In the genomic region with DNA sequence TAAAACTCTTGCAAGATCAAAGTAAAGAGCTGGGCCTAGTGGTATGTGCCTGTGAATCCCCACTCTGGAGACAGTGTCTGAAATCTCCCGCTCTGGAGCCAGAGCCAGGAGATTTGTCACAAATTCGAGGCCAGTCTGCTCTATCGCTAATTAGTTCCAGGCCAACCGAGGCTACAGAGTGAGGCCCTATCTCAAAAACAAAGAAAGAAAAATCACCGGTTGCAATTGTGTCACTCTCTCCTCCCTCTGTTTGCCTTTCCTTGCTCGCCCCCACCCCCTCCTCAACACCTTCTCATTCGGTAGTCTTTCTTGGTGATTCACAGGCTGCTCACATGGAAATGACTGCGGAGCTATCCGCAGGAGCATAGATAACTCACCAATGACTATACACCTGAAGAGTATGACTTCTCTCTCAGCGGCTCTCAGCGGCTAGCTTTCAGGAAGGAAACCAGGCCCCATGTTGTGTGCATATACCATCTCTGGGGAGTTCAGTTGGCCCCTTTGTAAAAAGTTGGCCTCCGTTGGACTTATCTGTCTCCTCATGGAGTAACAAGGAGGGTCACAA, we compare ENCODE assay signal across 8 mouse cellular contexts. TPM values are rescaled to one million over a fixed set of nuclear protein-coding genes. Genes with fewer than 3 reads are reported as not detected.
DNase-seq lines count a peak whose midpoint lies in the region; ATAC-seq and TF ChIP-seq lines count a peak whose summit lies in the region.

No protein-coding gene starts in this region.

- H3K9ac ChIP-seq in CH12.LX (ENCODE audit: insufficient read depth, low read depth) = peak overlapping the region; percentile 70
- H3K9ac ChIP-seq in hindbrain, embryonic 15.5 days = peak overlapping the region; percentile 60

- in situ Hi-C loops in CH12.LX (cut with MboI; ENCODE audit: low pct_ligation_motif_present, low pct_unique_long_range_greater_than_20kb, low sequenced_read_pairs) = loop anchor here (25.0 kb wide), 1 partner anchor 312 kb away; a partner anchor contains a TSS

- TF ChIP-seq CTCF in kidney, adult 2 months (conservative IDR thresholded peaks at IDR 0.05; ENCODE audit: insufficient read depth, insufficient read length, low read depth, low read length) = no peak
- TF ChIP-seq CTCF in CH12.LX (conservative IDR thresholded peaks at IDR 0.05 in 1 of 2, IDR thresholded peaks at IDR 0.05 in 1 of 2; ENCODE audit: low read depth in 2 of 2, low read length in 2 of 2) = no peak

- peak; percentile 1; the same call in 1 of the 2 replicates for ATAC-seq in hindbrain, embryonic 15.5 days (ENCODE audit: low FRiP score, low read depth)

- H3K36me3 ChIP-seq in kidney, adult 2 months (ENCODE audit: control insufficient read depth, insufficient read depth, low read length) = no peaks in the 10 kb centered on the region
- peaks cover 0 to 9% of the 10 kb centered on the region in 2 experiments for H3K36me3 ChIP-seq in CH12.LX (replicated peaks in 1 of 2; ENCODE audit: control insufficient read depth in 1 of 2, insufficient read depth in 1 of 2, low read length in 1 of 2)
- H3K36me3 ChIP-seq in embryonic facial prominence, embryonic 10.5 days (replicated peaks) = peaks cover 17% of the 10 kb centered on the region
- no peaks in the 10 kb centered on the region for H3K36me3 ChIP-seq in hindbrain, embryonic 15.5 days
- H3K36me3 ChIP-seq in midbrain, embryonic 10.5 days = peaks cover 18% of the 10 kb centered on the region; the same call in 1 of the 2 replicates

- peak overlapping the region; percentile 69 for H3K4me2 ChIP-seq in CH12.LX (ENCODE audit: insufficient read depth, low read depth, poor library complexity, severe bottlenecking)
- H3K4me2 ChIP-seq in hindbrain, embryonic 15.5 days = peak overlapping the region; percentile 65

- H3K4me1 ChIP-seq in kidney, adult 2 months (ENCODE audit: control insufficient read depth, insufficient read depth, low read length) = peaks cover 15% of the 10 kb centered on the region
- H3K4me1 ChIP-seq in CH12.LX (ENCODE audit: control insufficient read depth in 1 of 2, insufficient read depth in 2 of 2) = peaks cover 9 to 39% of the 10 kb centered on the region in 2 experiments; a peak in 3 of 4 replicates
- peaks cover 39% of the 10 kb centered on the region for H3K4me1 ChIP-seq in embryonic facial prominence, embryonic 10.5 days
- peaks cover 26% of the 10 kb centered on the region for H3K4me1 ChIP-seq in hindbrain, embryonic 15.5 days (replicated peaks)
- peaks cover 34% of the 10 kb centered on the region for H3K4me1 ChIP-seq in midbrain, embryonic 10.5 days

- no peak for TF ChIP-seq RAD21 in CH12.LX (IDR thresholded peaks at IDR 0.05; ENCODE audit: low read depth, low read length)

- peak overlapping the region; percentile 77 for H3K27ac ChIP-seq in kidney, adult 2 months (ENCODE audit: insufficient read depth, low read depth, low read length)
- H3K27ac ChIP-seq in CH12.LX (ENCODE audit: insufficient read depth, low read depth) = peak overlapping the region; percentile 86
- H3K27ac ChIP-seq in embryonic facial prominence, embryonic 10.5 days (replicated peaks) = peak overlapping the region; percentile 91
- peak overlapping the region; percentile 84 for H3K27ac ChIP-seq in hindbrain, embryonic 15.5 days (replicated peaks)
- peak overlapping the region; percentile 94 for H3K27ac ChIP-seq in midbrain, embryonic 10.5 days (replicated peaks)

- H3K9me3 ChIP-seq in CH12.LX (replicated peaks; ENCODE audit: low read length) = no peaks in the 10 kb centered on the region
- H3K9me3 ChIP-seq in embryonic facial prominence, embryonic 10.5 days = no peaks in the 10 kb centered on the region
- H3K9me3 ChIP-seq in hindbrain, embryonic 15.5 days = no peaks in the 10 kb centered on the region
- H3K9me3 ChIP-seq in midbrain, embryonic 10.5 days (replicated peaks) = no peaks in the 10 kb centered on the region

- peaks cover 41% of the 10 kb centered on the region for H3K79me2 ChIP-seq in CH12.LX (replicated peaks; ENCODE audit: control insufficient read depth, extremely low read depth, insufficient read depth, poor library complexity, severe bottlenecking)

- WGBS in kidney, adult 2 months = 35% methylated on average over 12 of the region's 12 CpGs
- WGBS in embryonic facial prominence, embryonic 10.5 days = 16% methylated on average over 12 of the region's 12 CpGs
- 18% methylated on average over 12 of the region's 12 CpGs for WGBS in hindbrain, embryonic 15.5 days
- WGBS in midbrain, embryonic 10.5 days = 21% methylated on average over 12 of the region's 12 CpGs

- no peaks in the 10 kb centered on the region for H3K27me3 ChIP-seq in kidney, adult 2 months (replicated peaks; ENCODE audit: control insufficient read depth, insufficient read depth, low read length)
- H3K27me3 ChIP-seq in CH12.LX (replicated peaks) = no peaks in the 10 kb centered on the region
- no peaks in the 10 kb centered on the region for H3K27me3 ChIP-seq in embryonic facial prominence, embryonic 10.5 days (replicated peaks; ENCODE audit: low read depth, poor library complexity, severe bottlenecking)
- no peaks in the 10 kb centered on the region for H3K27me3 ChIP-seq in hindbrain, embryonic 15.5 days
- H3K27me3 ChIP-seq in midbrain, embryonic 10.5 days (ENCODE audit: low read depth, poor library complexity, severe bottlenecking) = peaks cover 13% of the 10 kb centered on the region

- no peak for TF ChIP-seq EP300 in CH12.LX (IDR thresholded peaks at IDR 0.05; ENCODE audit: low read length)

- no peak for DNase-seq in kidney, adult 2 months
- no peak for DNase-seq in kidney, postnatal 36 days
- peak; percentile 45 for DNase-seq in CH12.LX (ENCODE audit: extremely low read depth)
- DNase-seq in embryonic facial prominence, embryonic 10.5 days (ENCODE audit: low spot score) = peak; percentile 56
- DNase-seq in midbrain, embryonic 10.5 days (ENCODE audit: low spot score) = no peak
- DNase-seq in ovary, postnatal 10 days (ENCODE audit: low spot score) = no peak
- no peak for DNase-seq in adrenal gland, adult 2 months

- no peak for TF ChIP-seq POLR2A in kidney, adult 2 months (IDR thresholded peaks at IDR 0.05; ENCODE audit: low read depth, low read length)
- TF ChIP-seq POLR2A in CH12.LX (IDR thresholded peaks at IDR 0.05; ENCODE audit: low read depth, low read length) = no peak

- H3K4me3 ChIP-seq in kidney, adult 2 months (ENCODE audit: insufficient read depth, low read depth, low read length) = peak overlapping the region; percentile 86; the same call in 1 of the 2 replicates
- H3K4me3 ChIP-seq in CH12.LX (replicated peaks in 1 of 3; ENCODE audit: low read depth in 2 of 3, low read length in 2 of 3, poor library complexity in 1 of 3) = peak overlapping the region; percentile 21 to 83 (median 48)
- H3K4me3 ChIP-seq in embryonic facial prominence, embryonic 10.5 days = peak overlapping the region; percentile 76
- H3K4me3 ChIP-seq in hindbrain, embryonic 15.5 days = peak overlapping the region; percentile 79
- peak overlapping the region; percentile 75 for H3K4me3 ChIP-seq in midbrain, embryonic 10.5 days

- dilution Hi-C loops in CH12.LX (cut with MboI; ENCODE audit: extremely low pct_ligation_motif_present, extremely low pct_unique_long_range_greater_than_20kb, low sequenced_read_pairs) = no loop called here

TF ChIP-seq in CH12.LX, 34 proteins besides CTCF, POLR2A, EP300 and RAD21:
- TF ChIP-seq ELF1 (IDR thresholded peaks at IDR 0.05; ENCODE audit: low read depth, low read length) = 0 out of 2 replicates have a peak, but pooled peaks have one; percentile 3
- TF ChIP-seq KAT2A (IDR thresholded peaks at IDR 0.05; ENCODE audit: insufficient replicate concordance, low read length) = 0 out of 2 replicates have a peak, but pooled peaks have one; percentile 11
- no peak for TF ChIP-seq USF2 (conservative IDR thresholded peaks at IDR 0.05; ENCODE audit: low read depth, low read length)
- peak; percentile 58 for TF ChIP-seq SIN3A (IDR thresholded peaks at IDR 0.05; ENCODE audit: low read length)
- TF ChIP-seq TCF12 (IDR thresholded peaks at IDR 0.05; ENCODE audit: low read depth, low read length) = peak; percentile 6; the same call in 1 of the 2 replicates

RNA-seq across cellular contexts. Expression of a gene that starts 0.6 kb away (rescaled TPM):
- 250 and 263 TPM in 2 replicates for polyA plus RNA-seq in kidney, adult 2 months (2012; rRNA removed)
- 514 and 556 TPM in 2 replicates for total RNA-seq in CH12.LX (2012; rRNA removed)
- 529 and 543 TPM in 2 replicates for total RNA-seq in CH12.LX (2014; rRNA removed)
- polyA plus RNA-seq in CH12.LX (2012; ENCODE audit: insufficient read length, low read depth) = 364 and 444 TPM in 2 replicates
- polyA plus RNA-seq in embryonic facial prominence, embryonic 10.5 days (2016; fragmentation: Nextera tagmentation; extraction: Ambion mirVana) = 105 and 109 TPM in 2 replicates
- 35.1 and 37.2 TPM in 2 replicates for polyA plus RNA-seq in hindbrain, embryonic 15.5 days (2015; fragmentation: Nextera tagmentation; extraction: Ambion mirVana)
- 89.6 and 106 TPM in 2 replicates for polyA plus RNA-seq in midbrain, embryonic 10.5 days (2016; fragmentation: Nextera tagmentation; extraction: Ambion mirVana)
- 10 to 100 TPM; 32.4 to 36.9 TPM for total RNA-seq in adrenal gland, adult 2 months (2021)
- polyA plus RNA-seq in adrenal gland, adult 2 months (2012; rRNA removed) = 42.4 and 53.1 TPM in 2 replicates

RNA-seq across cellular contexts. Expression of a gene that starts 56.8 kb away (rescaled TPM):
- polyA plus RNA-seq in kidney, adult 2 months (2012; rRNA removed) = 0.76 and 0.89 TPM in 2 replicates
- 0.13 TPM in 1 of 2 replicates, not detected in the other for total RNA-seq in CH12.LX (2012; rRNA removed)
- total RNA-seq in CH12.LX (2014; rRNA removed) = not detected in 2 replicates
- polyA plus RNA-seq in CH12.LX (2012; ENCODE audit: insufficient read length, low read depth) = 0.10 TPM in 1 of 2 replicates, not detected in the other
- polyA plus RNA-seq in embryonic facial prominence, embryonic 10.5 days (2016; fragmentation: Nextera tagmentation; extraction: Ambion mirVana) = 0.88 and 1.3 TPM in 2 replicates
- 0.18 and 0.23 TPM in 2 replicates for polyA plus RNA-seq in hindbrain, embryonic 15.5 days (2015; fragmentation: Nextera tagmentation; extraction: Ambion mirVana)
- polyA plus RNA-seq in midbrain, embryonic 10.5 days (2016; fragmentation: Nextera tagmentation; extraction: Ambion mirVana) = 0.04 and 0.09 TPM in 2 replicates
- total RNA-seq in adrenal gland, adult 2 months (2021) = 1 to 10 TPM; 3.5 to 4.2 TPM
- 0.30 and 0.44 TPM in 2 replicates for polyA plus RNA-seq in adrenal gland, adult 2 months (2012; rRNA removed)

RNA-seq across cellular contexts. Expression of a gene that starts 58.5 kb away (rescaled TPM):
- 15.0 and 17.6 TPM in 2 replicates for polyA plus RNA-seq in kidney, adult 2 months (2012; rRNA removed)
- total RNA-seq in CH12.LX (2012; rRNA removed) (28.5 and 31.1 TPM in 2 replicates), CH12.LX (2014; rRNA removed) (46.6 and 51.4 TPM in 2 replicates)
- polyA plus RNA-seq in CH12.LX (2012; ENCODE audit: insufficient read length, low read depth) = 23.0 and 25.3 TPM in 2 replicates
- 58.2 TPM in 2 replicates for polyA plus RNA-seq in embryonic facial prominence, embryonic 10.5 days (2016; fragmentation: Nextera tagmentation; extraction: Ambion mirVana)
- 39.5 and 40.9 TPM in 2 replicates for polyA plus RNA-seq in hindbrain, embryonic 15.5 days (2015; fragmentation: Nextera tagmentation; extraction: Ambion mirVana)
- polyA plus RNA-seq in midbrain, embryonic 10.5 days (2016; fragmentation: Nextera tagmentation; extraction: Ambion mirVana) = 54.6 and 58.2 TPM in 2 replicates
- 10 to 100 TPM; 47.0 to 48.2 TPM for total RNA-seq in adrenal gland, adult 2 months (2021)
- polyA plus RNA-seq in adrenal gland, adult 2 months (2012; rRNA removed) = 2.2 and 3.6 TPM in 2 replicates

Comparison
In these comparisons a context has a peak if more than half of its experiments do, and no peak if none do; other contexts are left out.
1. DNase-seq: peak in CH12.LX (single experiment) and embryonic facial prominence, embryonic 10.5 days (single experiment); none in kidney, adult 2 months (single experiment), kidney, postnatal 36 days (0 of 2), midbrain, embryonic 10.5 days (single experiment), ovary, postnatal 10 days (single experiment) and adrenal gland, adult 2 months (single experiment).
2. Peak in every context shown above with its lines, with median percentiles within 50 percentile points of each other: H3K27ac ChIP-seq and H3K4me3 ChIP-seq.